Mouse (Mus musculus) lung, adult 2 months (tissue): ENCODE measurements around the gene Kalrn. TPM values are rescaled to one million over a fixed set of nuclear protein-coding genes. Genes with fewer than 3 reads are reported as not detected.

ENCODE experiments used
- DNase-seq: peaks from one replicate; pipeline ENCODE4 v3.0.0; 2022
- H3K4me1 ChIP-seq: fragments of 200-500 bp; 2 replicates; pipeline ENCODE4 v1.6.1; 2011; ENCODE audit warnings: low read length; ENCODE audit not compliant: control insufficient read depth, insufficient read depth
- H3K4me3 ChIP-seq: fragments of 200-500 bp; replicated peaks from 2 replicates; pipeline ENCODE3; 2011; ENCODE audit warnings: low read depth, mild to moderate bottlenecking, control low read depth, low read length; ENCODE audit errors: extremely low read depth
- CTCF ChIP-seq: fragments of 200-500 bp; IDR thresholded peaks from 2 replicates; pipeline ENCODE4 v1.5.1; 2011; ENCODE audit warnings: mild to moderate bottlenecking, low read length, control low read depth; ENCODE audit not compliant: insufficient read depth
- POLR2A ChIP-seq: fragments of 200-500 bp; IDR thresholded peaks from 2 replicates; pipeline ENCODE4 v1.6.1; 2011; ENCODE audit warnings: low read depth, mild to moderate bottlenecking, control low read depth, low read length, borderline replicate concordance; ENCODE audit errors: extremely low read depth
- WGBS: fragments of 180-500 bp; shearing (Covaris S2); methylation state at CpG from one replicate; pipeline ENCODE4 v1.1.7; 2018; 5-methylcytosine and 5-hydroxymethylcytosine counted together
- polyA plus RNA-seq: library from polyadenylated mRNA; depleted of rRNA; stranded (reverse); fragments of >200 nt; gene quantifications from 2 replicates; pipeline ENCODE4 v1.2.3, GENCODE M21; 2012

The Kalrn gene
- polyA plus RNA-seq, 1 experiment, result 11.8 TPM

DNA sequence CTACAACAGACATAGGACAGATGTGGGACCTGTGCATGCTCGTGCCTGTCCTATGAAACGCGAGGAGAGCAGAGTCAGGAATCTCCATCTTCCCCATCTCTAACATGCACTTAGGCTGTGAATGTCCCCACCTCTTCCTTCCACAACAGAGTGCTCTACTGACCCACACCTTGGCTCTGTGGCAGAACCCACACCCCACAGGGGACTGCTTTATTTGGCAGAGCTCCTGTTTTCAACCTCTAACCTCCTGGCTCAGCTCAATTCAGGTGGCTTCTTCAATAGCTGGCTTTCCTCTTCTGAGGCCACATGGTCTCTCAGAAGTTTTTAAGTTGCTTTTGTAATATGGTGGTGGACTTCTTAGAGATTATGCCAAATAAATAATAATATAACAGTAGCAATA lies 567.3 kb downstream of the Kalrn start:
- Histone ChIP-seq H3K4me1 (no peaks in the 10 kb centered on the region), H3K4me3 (no peak overlapping the region)
- TF ChIP-seq CTCF, result no peak
- TF ChIP-seq POLR2A, result no peak
- 95% methylated on average over 3 of the region's 3 CpGs for WGBS
- DNase-seq, result no peak

DNA sequence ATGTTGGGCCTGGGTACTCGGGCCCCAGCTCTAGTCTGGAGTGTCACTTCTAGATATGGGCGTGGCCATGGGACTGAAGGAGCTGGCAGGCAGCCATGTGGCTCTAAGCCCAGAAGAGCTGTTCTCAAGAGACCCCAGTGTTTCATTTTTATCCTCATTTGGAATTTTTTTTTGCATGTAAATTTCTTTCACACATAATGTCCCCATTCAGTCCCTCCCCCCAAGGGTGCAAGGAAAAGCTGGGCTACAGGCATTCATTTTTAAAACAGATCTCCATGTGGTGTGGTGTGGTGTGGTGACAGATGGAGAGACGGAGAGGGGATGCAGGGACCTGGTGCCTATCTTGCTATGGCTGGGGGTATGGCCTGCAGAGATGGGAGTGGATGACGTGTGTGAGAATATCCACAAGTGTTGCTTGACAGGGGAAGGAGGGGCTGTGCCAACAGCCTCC lies 569.2 kb downstream of the Kalrn start:
- peak; percentile 49 for DNase-seq
- no peak for TF ChIP-seq POLR2A
- no peak for TF ChIP-seq CTCF
- H3K4me1 ChIP-seq, result no peaks in the 10 kb centered on the region
- WGBS, result 32% methylated on average over 4 of the region's 4 CpGs
- H3K4me3 ChIP-seq, result no peak overlapping the region

DNA sequence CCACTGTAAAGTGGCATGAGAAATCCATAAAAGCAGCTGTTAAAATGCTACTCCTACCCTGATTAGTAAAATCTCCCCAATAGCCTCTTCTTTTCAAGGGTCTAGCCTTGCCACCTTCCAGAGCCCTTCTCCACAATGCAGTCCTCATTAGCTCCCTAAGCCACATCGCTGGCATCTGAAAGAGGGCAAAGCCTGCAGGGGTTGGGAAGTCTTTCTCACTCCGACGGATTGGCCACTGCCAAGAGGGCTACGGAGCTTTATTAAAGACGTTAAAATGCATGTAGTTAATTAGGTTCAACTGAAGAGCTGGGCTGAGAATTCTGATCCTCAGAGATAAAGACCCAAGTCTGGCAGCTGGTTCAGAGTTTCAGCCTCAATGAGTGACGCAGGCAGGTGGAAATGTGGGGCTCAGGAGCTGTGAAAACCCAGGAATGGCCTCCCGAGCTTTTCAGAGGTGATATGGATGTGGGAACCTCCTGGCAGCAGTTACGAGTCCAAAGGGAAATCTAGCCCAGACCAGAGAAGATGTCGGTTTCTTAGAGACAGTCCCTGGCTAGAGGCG lies 569.7 kb downstream of the Kalrn start:
- TF ChIP-seq POLR2A (no peak), CTCF (no peak)
- no peak overlapping the region for H3K4me3 ChIP-seq
- DNase-seq, result no peak
- 52% methylated on average over 10 of the region's 10 CpGs for WGBS
- no peaks in the 10 kb centered on the region for H3K4me1 ChIP-seq

DNA sequence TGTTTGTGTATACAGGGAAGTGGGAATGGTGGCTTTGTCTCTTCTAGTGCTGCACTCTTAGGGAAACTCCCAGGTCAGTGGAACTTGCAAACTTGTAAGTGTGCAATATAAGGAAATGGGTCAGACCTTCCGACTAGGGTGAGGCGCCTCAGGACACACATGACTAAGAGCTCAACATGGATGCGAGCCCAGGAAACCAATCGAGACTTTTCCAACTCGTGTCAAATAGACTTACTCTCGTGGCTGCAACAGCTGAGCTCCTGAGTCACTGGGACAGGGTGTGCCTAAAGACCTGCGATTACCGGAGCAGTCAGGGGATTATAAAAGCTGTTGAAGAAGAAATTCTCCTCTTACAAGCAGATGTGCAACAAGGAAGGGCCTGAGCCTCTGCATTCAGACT lies 572.6 kb downstream of the Kalrn start:
- no peak for DNase-seq
- TF ChIP-seq POLR2A (no peak), CTCF (no peak)
- WGBS, result 40% methylated on average over 8 of the region's 8 CpGs
- no peaks in the 10 kb centered on the region for H3K4me1 ChIP-seq
- H3K4me3 ChIP-seq, result no peak overlapping the region

- peak; percentile 45 for DNase-seq
- TF ChIP-seq POLR2A (no peak), CTCF (peak; percentile 41)
- no peaks in the 10 kb centered on the region for H3K4me1 ChIP-seq
- WGBS, result 20% methylated on average over 3 of the region's 3 CpGs
- H3K4me3 ChIP-seq, result no peak overlapping the region
These were observed 573.9 kb downstream of the Kalrn start for GRCm38 (mm10) chr16:33999388-33999787.

DNA sequence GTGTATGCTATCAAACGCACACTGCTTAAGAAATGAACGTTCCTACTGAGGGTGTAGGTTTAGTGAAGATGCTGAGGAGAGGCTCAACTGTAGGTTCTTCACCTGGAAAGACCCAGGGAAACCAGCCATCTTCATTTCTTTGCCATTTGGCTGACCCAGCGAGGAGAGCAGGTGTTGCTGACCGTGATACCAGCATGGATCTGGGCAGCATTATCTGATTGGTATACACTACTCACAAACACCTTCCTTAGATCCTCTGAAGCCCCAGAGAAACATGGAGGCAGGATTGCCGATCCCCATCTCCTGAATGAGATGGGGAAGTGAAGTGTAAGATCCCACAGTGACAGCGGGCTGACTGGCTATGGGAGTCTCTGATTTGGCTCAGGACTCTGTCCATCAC lies 575.3 kb downstream of the Kalrn start:
- no peak overlapping the region for H3K4me3 ChIP-seq
- 80% methylated on average over 6 of the region's 6 CpGs for WGBS
- H3K4me1 ChIP-seq, result no peaks in the 10 kb centered on the region
- TF ChIP-seq POLR2A (no peak), CTCF (no peak)
- DNase-seq, result no peak

DNA sequence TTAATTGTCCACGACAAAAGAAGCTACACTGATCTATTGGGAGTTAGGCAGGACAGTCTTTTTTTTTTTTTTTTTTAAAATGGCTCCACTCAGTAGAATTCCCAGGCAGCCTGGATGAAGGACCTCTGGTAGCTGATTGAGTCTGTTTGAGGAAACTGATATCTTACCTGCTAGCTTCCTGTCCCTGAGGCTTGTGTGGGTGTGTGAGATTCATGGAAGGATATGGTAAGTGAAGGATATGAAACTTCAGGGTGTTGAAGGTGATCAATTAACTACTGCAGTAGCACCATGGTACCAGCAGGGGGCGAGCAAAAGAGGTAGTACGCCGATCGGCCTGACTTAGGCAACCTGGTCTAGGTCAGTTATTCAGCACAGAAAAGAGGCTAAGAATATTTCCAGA lies 577.3 kb downstream of the Kalrn start:
- Histone ChIP-seq H3K4me3 (no peak overlapping the region), H3K4me1 (no peaks in the 10 kb centered on the region)
- 3% methylated on average over 5 of the region's 5 CpGs for WGBS
- TF ChIP-seq POLR2A (no peak), CTCF (peak; percentile 93)
- peak; percentile 47 for DNase-seq

DNA sequence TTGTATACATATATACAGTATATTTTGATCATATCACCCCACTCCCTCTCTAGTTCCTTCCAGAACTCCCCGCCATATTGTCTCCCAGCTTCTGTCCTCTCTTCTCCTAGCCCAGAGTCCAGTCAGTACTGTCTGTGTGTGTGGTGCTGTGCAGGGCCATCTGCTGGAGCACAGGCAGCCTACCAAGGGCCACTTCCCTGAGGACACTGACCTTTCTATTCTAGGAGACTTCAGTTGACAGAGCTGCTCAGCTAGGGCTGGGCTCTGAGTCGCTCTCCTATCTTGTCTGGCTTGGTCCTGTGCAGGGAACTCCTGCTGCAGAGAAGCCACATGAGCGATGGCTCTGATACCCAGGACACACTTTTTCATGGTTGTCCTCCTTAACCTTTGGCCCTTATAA lies 577.8 kb downstream of the Kalrn start:
- no peak for TF ChIP-seq CTCF
- no peak for TF ChIP-seq POLR2A
- H3K4me3 ChIP-seq, result no peak overlapping the region
- WGBS, result 78% methylated on average over 3 of the region's 3 CpGs
- H3K4me1 ChIP-seq, result no peaks in the 10 kb centered on the region
- no peak for DNase-seq

DNA sequence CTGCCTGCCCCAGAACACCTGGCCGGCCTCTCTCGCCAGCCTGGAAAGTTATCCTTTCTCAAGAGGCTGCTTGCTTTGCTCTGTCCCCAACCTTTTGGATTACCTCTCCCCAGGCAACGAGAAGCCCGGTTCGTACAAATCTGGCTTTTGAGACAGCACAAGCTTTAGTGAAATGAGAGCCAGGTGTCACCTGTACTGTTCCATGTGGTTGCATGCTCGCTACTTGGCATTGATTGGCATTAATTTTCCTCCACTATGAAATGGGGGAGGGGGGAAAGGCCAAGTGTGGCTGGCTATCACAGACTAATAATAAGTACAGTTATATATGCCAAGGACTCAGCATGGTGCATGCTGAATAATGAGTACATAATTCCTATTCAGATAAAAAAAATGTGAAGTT lies 579.0 kb downstream of the Kalrn start:
- TF ChIP-seq POLR2A, result no peak
- no peak for TF ChIP-seq CTCF
- Histone ChIP-seq H3K4me3 (no peak overlapping the region), H3K4me1 (no peaks in the 10 kb centered on the region)
- DNase-seq, result no peak
- WGBS, result 83% methylated on average over 6 of the region's 6 CpGs

- Histone ChIP-seq H3K4me3 (no peak overlapping the region), H3K4me1 (no peaks in the 10 kb centered on the region)
- no peak for DNase-seq
- TF ChIP-seq CTCF (no peak), POLR2A (no peak)
- 51% methylated on average over 4 of the region's 4 CpGs for WGBS
These were observed 582.6 kb downstream of the Kalrn start for GRCm38 (mm10) chr16:33990712-33991111.
